Mouse (Mus musculus) hematopoietic stem cell, adult 5-6 weeks (primary cell): ENCODE measurements around the gene Gucy2f. TPM values are rescaled to one million over a fixed set of nuclear protein-coding genes. Genes with fewer than 3 reads are reported as not detected.

ENCODE experiments used
- ATAC-seq, 2 experiments: fragments of 125-278 bp in 1 of 2; replicated peaks in 1 of 2; 2 replicates each; pipeline ENCODE4 v1.8.0; 2016 to 2017; ENCODE audit warnings: inconsistent platforms in 2 of 2, mild to moderate bottlenecking in 2 of 2, moderate number of reproducible peaks in 2 of 2, low read depth in 1 of 2, moderate TSS enrichment in 1 of 2; ENCODE audit not compliant: low FRiP score in 2 of 2, poor library complexity in 2 of 2, severe bottlenecking in 2 of 2, insufficient read depth in 1 of 2, low TSS enrichment in 1 of 2
- total RNA-seq: library from RNA; stranded (forward); fragments of 172-1452, 232-1000 nt; gene quantifications from 2 replicates; pipeline ENCODE4 v1.2.3, GENCODE M21; 2017

The Gucy2f gene
- total RNA-seq, 1 experiment from 2014 or later, result not detected

- no peak for ATAC-seq
These were observed 101.2 kb downstream of the Gucy2f start for GRCm38 (mm10) chrX:142095579-142095978.

GRCm38 (mm10) chrX:142062585-142062984, 134.1 kb downstream of the Gucy2f start:
- ATAC-seq, result no peak

Other genes starting within 250 kb of the Gucy2f start
- 17.1 and 32.8 TPM in 2 replicates for gene Nxt2, start 29.8 kb upstream of the Gucy2f start, total RNA-seq
- 1.2 TPM in 1 of 2 replicates, not detected in the other for gene Kcne1l, start 109.4 kb upstream of the Gucy2f start, total RNA-seq
- gene Acsl4, start 193.6 kb upstream of the Gucy2f start, total RNA-seq, result 33.4 and 41.8 TPM in 2 replicates